Mouse (Mus musculus): ENCODE measurements around the gene Vmn1r65.
"Not testable (repeated sequence)": the region's sequence is repeated elsewhere in the genome, so short reads cannot be mapped to it uniquely, and the experiment has no call there.

GRCm38 (mm10) chr7:5972546-5972945 lies 38.3 kb downstream of the Vmn1r65 start:
- TF ChIP-seq CTCF (IDR thresholded peaks at IDR 0.05; ENCODE audit: low read depth); EP300 (optimal IDR thresholded peaks at IDR 0.05): not testable (repeated sequence)

Measured in stomach, postnatal 0 days (tissue).